In the genomic region with DNA sequence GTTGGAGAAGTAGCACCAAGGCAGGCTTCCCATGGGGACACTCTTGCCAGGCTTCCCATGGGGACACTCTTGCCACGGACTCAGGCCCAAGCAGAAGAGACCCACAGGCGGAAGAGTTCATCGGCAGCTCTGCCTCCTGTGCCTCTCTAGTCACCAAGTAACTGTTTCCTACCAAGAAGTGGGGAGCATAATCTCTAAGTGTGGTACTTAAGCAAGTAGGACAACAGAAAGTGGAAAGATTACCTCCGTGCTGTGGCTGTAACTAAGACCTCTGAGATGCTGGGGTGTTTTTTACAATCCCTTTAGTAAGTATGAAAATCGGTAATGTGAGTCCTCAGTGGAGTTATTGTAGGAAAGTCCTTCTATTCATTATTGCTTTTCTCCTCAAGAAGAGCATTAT, we compare ENCODE assay signal across 35 mouse cellular contexts.
"Had no signal": no experiment of that assay in that cellular context is flagged by ENCODE, and none has a peak within 500 bp of the region (broad histone marks: within the 10 kb centered on the region; RNA-seq: fewer than 3 reads in every experiment).

No protein-coding gene starts in this region.

- H3K4me1 ChIP-seq: heart, embryonic 10.5 days; hindbrain, embryonic 10.5 days; hindbrain, embryonic 13.5 days; hindbrain, embryonic 15.5 days; intestine, embryonic 15.5 days; kidney, embryonic 15.5 days had no signal

- H3K27me3 ChIP-seq: heart, embryonic 12.5 days; heart, embryonic 13.5 days; heart, embryonic 15.5 days; hindbrain, embryonic 12.5 days; hindbrain, embryonic 13.5 days; hindbrain, embryonic 15.5 days; intestine, embryonic 15.5 days; kidney, embryonic 15.5 days had no signal

- H3K27ac ChIP-seq: heart, embryonic 10.5 days; heart, embryonic 13.5 days; heart, embryonic 15.5 days; hindbrain, embryonic 10.5 days; hindbrain, embryonic 12.5 days; hindbrain, embryonic 13.5 days; hindbrain, embryonic 14.5 days; hindbrain, embryonic 15.5 days; hindbrain, postnatal 0 days; intestine, embryonic 15.5 days; kidney, embryonic 15.5 days; kidney, postnatal 0 days; layer of hippocampus, adult 2 months had no signal

- ATAC-seq: hindbrain, embryonic 16.5 days; hindbrain, postnatal 0 days; inflammation-experienced regulatory T-cells, adult 6 months; intestine, embryonic 15.5 days; intestine, embryonic 16.5 days; intestine, postnatal 0 days had no signal

- H3K36me3 ChIP-seq: heart, embryonic 15.5 days had no signal

- H3K4me2 ChIP-seq: heart, embryonic 11.5 days; heart, embryonic 12.5 days; heart, embryonic 13.5 days; heart, embryonic 15.5 days; hindbrain, embryonic 12.5 days; hindbrain, embryonic 13.5 days; hindbrain, embryonic 14.5 days; hindbrain, embryonic 15.5 days; intestine, embryonic 15.5 days; kidney, embryonic 15.5 days had no signal

- H3K9me3 ChIP-seq: heart, embryonic 10.5 days; heart, embryonic 15.5 days; hindbrain, embryonic 10.5 days; hindbrain, embryonic 12.5 days; hindbrain, embryonic 13.5 days; hindbrain, embryonic 15.5 days; intestine, embryonic 15.5 days; kidney, embryonic 15.5 days had no signal

- H3K4me3 ChIP-seq: heart, embryonic 10.5 days; heart, embryonic 12.5 days; heart, embryonic 13.5 days; heart, embryonic 15.5 days; hindbrain, embryonic 10.5 days; hindbrain, embryonic 12.5 days; hindbrain, embryonic 13.5 days; hindbrain, embryonic 15.5 days; intestine, embryonic 15.5 days; kidney, embryonic 15.5 days; layer of hippocampus, adult 2 months had no signal

- H3K9ac ChIP-seq: heart, embryonic 12.5 days; heart, embryonic 13.5 days; heart, embryonic 15.5 days; hindbrain, embryonic 12.5 days; hindbrain, embryonic 13.5 days; hindbrain, embryonic 14.5 days; hindbrain, embryonic 15.5 days; intestine, embryonic 15.5 days; kidney, embryonic 15.5 days had no signal

- DNase-seq: heart, postnatal 10 days; heart, postnatal 14 days; heart, postnatal 36 days; heart, postnatal 4 days; kidney, adult 11 months; kidney, adult 18-20 months; kidney, adult 2 months; kidney, adult 8-10 months; kidney, adult 9 months; kidney, postnatal 10 days; kidney, postnatal 14 days; kidney, postnatal 25 days; kidney, postnatal 36 days; kidney, postnatal 4 days; layer of hippocampus, adult 9-11 months; layer of hippocampus, postnatal 36 days had no signal
